Mouse (Mus musculus) liver, adult 2 months (tissue): ENCODE measurements around the gene Aig1.

Experiments used
- CTCF ChIP-seq: fragments of 200-500 bp; IDR thresholded peaks from 2 replicates; pipeline ENCODE4 v1.5.1; 2011; ENCODE audit warnings: low read depth, low read length, control low read depth
- POLR2A ChIP-seq: fragments of 200-500 bp; IDR thresholded peaks from 2 replicates; pipeline ENCODE4 v1.6.1; 2011; ENCODE audit warnings: low read length, control low read depth; ENCODE audit not compliant: insufficient read depth; ENCODE audit errors: extremely low read depth

DNA sequence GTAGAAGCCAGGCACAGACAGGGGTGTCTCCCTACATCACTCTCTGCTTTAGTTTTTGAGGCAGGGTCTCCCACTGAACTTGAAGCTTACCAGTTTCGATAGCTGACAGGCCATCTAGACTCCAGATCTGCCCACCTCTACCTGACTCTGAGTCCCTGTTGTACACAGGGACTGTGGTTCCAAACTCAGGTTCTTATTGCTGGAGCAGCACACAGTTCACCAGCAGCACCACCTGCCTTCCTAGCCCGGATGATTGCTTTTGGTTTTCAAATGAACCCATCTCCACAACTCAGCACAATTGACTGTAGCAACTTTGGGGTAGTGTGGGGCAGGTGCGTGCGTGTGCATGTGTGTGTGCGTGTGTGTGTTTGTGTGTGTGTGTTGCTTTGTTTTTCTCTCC lies 155.1 kb downstream of the Aig1 start:
- TF ChIP-seq CTCF (no peak), POLR2A (no peak)
